Mouse (Mus musculus) right cerebral cortex, postnatal 10 days (tissue): ENCODE results near the gene Olfr706.
"Not testable (repeated sequence)": the region's sequence is repeated elsewhere in the genome, so short reads cannot be mapped to it uniquely, and the experiment has no call there.

Experiments
- DNase-seq, 2 experiments: peaks; one replicate each; pipeline ENCODE4 v3.0.0; 2021; ENCODE audit warnings: low spot score in 2 of 2

Gene Olfr706

DNA sequence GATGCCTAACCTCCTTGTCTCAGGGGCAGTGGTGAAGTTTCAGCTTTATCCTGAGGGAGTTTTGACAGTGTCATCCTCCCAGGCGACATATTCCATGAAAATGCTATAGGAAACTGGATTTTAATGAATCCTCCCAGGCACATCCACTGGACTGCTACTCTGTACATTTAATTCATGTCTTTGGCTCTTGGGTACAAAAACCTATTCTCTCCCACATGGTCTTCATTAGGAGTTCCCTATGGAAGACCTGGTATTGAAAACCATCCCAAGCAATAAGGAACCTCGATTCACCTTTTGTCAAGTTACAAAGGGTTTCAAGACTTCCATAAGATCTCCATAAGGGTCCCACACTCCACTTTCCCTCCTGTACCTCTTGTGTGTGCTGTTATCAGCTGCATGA is at the start of gene Olfr706:
Gene Olfr706, minus strand, starts transcription at position 101 of the 400 bp plus-strand sequence.
- DNase-seq: no peak

DNA sequence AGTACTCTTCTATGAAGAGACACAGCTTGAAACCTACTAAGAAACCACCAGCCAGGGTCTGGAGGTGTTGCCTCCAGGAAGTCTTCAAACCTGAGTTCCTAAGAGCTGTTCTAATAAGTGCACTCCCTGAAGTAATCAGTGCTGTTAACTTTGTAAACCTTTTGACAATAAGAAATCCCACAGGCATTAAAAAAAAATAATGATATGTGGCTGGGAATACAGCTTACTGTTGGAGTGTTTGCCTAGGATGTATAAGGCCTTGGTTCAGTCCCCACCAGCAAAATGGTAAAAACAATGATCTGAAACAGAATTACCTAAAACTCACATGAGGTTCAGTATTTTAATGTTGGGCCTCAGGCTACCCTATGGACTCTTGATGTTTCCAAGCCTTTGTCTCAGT is 44.2 kb upstream of the Olfr706 start, which contains the start of gene Olfr709-ps1:
Gene Olfr709-ps1, minus strand, starts transcription at position 101 of the 400 bp plus-strand sequence.
- no peak for DNase-seq

DNA sequence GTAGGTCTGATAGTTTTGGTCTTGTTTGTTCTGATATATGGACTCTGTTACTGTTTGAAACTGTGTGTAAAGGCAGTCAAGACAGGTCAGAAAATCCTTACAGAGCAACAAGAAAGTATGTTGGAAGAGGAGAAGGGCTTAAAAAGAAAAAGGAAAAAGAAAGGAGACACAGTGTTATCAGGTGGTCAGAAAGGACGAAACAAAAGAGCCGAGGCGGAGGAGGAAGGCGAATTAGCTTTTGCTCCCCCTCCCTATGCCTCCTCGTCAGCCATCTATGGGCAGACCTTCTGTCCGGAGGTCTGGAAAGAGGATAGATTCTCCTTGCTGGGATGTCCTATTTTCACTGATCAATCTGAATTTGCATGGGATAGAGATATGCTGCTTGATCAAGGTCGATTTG is 33.0 kb upstream of the Olfr706 start:
- peak in 1 of 2 experiments; percentile 17 for DNase-seq

DNA sequence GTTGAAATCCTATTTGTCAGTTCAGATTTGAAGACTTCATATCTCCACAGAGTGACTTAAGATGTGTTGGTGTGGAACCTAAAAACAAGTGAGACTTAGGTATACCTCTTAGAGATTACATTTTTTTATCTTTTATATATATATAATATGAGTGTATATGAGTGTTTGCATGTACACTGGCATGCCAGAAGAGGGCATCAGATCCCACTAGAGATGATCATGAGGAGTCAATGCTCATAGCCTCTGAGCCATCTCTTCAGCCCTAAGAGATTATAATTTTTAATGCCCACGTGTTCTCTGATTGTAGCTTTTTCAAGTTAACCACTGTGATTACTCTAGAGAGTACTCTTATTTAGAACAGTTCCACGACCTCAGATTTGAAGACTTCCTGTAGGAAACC is 19.7 kb upstream of the Olfr706 start, which contains the start of gene Olfr1532-ps1:
Gene Olfr1532-ps1, plus strand, starts transcription at position 326 of the 400 bp plus-strand sequence.
- DNase-seq: no peak

DNA sequence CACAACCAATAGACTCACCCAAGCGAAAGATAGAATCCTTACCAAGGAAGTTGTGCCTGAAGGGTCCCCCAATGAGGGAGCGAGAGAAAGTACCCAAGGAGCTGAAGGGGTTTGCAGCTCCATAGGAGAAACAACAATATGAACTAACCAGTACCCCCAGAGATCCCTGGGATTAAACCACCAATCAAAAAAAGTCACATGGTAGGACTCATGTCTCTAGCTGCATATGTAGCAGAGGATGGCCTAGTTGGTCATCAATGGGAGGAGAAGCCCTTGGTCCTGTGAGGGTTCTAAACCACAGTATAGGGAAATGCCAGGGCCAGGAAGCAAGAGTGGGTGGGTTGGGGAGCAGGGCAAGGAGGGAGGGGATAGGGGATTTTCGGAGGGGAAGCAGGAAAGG is 13.2 kb upstream of the Olfr706 start, which contains the start of gene Olfr707:
Gene Olfr707, minus strand, starts transcription at position 101 of the 400 bp plus-strand sequence.
- DNase-seq: not testable (repeated sequence)

DNA sequence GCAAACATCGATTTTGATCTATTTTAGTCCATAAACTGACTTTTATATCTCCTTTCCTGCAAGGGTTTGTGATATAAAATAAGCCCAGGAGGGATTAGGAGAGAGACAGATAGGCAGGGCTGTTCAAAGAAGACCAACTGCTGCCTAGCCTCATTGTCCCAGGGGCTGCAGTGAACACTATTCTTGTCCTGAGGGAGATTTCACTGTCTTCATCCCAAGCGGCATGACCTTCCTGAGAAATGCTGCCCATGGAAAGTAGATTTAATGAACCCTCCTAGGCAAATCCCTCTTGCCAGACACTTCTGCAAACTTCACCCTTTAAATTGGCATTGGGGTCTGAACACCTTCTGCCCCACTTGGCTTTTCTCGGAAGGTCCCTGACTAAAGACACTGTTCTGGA is 11.2 kb downstream of the Olfr706 start, which contains the start of gene Olfr705:
Gene Olfr705, minus strand, starts transcription at position 101 of the 400 bp plus-strand sequence.
- no peak for DNase-seq

DNA sequence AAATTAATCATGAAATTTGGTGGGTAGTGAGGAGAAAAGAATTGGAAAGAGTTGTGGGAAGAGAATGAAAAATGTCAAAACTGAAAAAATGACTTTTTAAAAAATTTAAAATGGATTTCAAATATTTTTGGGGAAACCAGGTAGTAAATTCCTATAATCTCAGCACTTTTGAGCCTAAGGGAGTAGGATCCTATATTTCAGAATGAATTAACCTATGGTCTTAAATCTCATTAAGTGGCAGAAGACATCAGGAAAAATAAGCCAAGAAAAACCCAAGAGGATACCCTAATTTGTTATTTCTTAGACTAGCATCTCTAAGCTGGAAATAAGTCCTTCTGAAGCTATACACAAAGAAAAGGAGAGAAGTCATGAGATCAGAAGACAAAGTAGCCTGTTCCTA is 25.1 kb downstream of the Olfr706 start, which contains the start of gene Olfr704:
Gene Olfr704, plus strand, starts transcription at position 301 of the 400 bp plus-strand sequence.
- DNase-seq: no peak

DNA sequence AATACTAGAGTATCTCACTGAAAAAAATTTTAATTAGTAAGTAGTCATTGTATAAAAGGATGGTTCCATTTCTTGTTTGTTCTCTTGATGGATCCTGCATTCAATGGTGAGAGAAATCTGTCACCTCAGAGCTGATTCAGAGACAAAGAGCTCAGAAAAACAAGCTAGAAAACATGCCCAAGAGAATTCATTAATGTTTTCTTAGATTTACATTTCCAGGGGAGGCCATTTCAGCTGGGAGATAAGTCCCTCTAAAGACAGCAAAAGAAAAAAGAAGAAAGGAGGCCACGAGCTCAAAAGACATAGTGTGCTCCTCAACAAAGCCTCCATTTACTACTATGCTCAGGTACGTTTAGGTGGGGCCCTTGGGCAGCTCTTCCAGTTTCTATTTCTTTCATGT is 44.9 kb downstream of the Olfr706 start, which contains the start of gene Olfr703:
Gene Olfr703, plus strand, starts transcription at position 301 of the 400 bp plus-strand sequence.
- DNase-seq: no peak

DNA sequence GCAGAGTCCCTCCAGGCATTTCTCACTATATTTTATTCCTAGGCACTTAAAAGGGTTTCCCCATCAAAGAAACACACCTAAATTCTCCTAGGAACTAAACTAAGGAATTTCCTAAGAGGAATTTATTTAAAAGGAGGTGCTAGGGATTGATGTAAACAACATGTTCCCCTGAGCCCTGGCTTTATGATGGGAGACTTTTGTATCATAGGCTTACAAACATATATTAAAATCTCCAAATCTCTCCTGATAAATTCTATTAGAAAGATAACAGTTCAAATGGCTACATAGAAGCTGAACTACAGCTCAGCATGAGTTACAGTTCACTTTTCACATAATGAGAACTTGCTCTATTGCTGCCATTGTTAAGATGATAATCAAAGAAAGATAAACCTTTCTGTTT is 54.2 kb downstream of the Olfr706 start, which contains the start of gene Olfr702:
Gene Olfr702, minus strand, starts transcription at position 101 of the 400 bp plus-strand sequence.
- no peak for DNase-seq
